In the genomic region with DNA sequence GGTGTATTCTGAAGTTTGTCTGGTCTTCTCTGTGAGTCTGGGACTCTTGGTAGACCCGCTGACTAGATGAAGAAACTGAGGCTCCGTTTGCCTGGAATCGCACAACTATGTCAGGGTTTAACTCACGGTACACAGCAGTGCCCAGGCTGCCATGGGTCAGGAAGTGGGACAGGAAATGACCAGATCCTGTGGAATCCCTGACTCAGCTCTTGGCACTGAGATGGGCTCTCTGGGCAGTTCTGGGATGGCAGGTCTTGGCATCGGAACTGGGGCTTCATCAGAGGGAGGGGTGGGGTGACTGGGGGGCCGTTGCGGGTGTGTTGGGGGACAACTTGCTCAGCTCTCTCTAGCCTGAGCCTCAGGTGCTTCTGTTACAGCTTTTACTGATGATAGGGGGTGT, we compare ENCODE assay signal across 9 mouse cellular contexts. TPM values are rescaled to one million over a fixed set of nuclear protein-coding genes. Genes with fewer than 3 reads are reported as not detected.
DNase-seq lines count a peak whose midpoint lies in the region; ATAC-seq and TF ChIP-seq lines count a peak whose summit lies in the region.
"Had no signal": no experiment of that assay in that cellular context is flagged by ENCODE, and none has a peak within 500 bp of the region (broad histone marks: within the 10 kb centered on the region; RNA-seq: fewer than 3 reads in every experiment).

No protein-coding gene starts in this region.

- WGBS in intestine, postnatal 0 days: 70% methylated on average over 7 of the region's 7 CpGs
- WGBS in lung, postnatal 0 days: 38% methylated on average over 7 of the region's 7 CpGs
- WGBS in forebrain, embryonic 13.5 days: 83% methylated on average over 7 of the region's 7 CpGs

- TF ChIP-seq CTCF in intestine, postnatal 0 days (IDR thresholded peaks at IDR 0.05; ENCODE audit: low read depth): no peak
- TF ChIP-seq CTCF in lung, postnatal 0 days (IDR thresholded peaks at IDR 0.05): no peak

- ATAC-seq in intestine, postnatal 0 days: no peak
- peak; percentile 65 for ATAC-seq in lung, postnatal 0 days
- no peak for ATAC-seq in forebrain, embryonic 13.5 days

- peak; percentile 18 for DNase-seq in layer of hippocampus, adult 9-11 months
- no peak for DNase-seq in layer of hippocampus, adult 11-12 months (ENCODE audit: low spot score)
- peak; percentile 74 for DNase-seq in adrenal gland, postnatal 25 days
- peak; percentile 56 for DNase-seq in lung, postnatal 0 days (ENCODE audit: low spot score)
- DNase-seq in left cerebral cortex, adult 18-20 months (ENCODE audit: low spot score in 2 of 2): no peak
- no peak for DNase-seq in left cerebral cortex, postnatal 4 days

- peaks cover 31% of the 10 kb centered on the region for H3K4me1 ChIP-seq in intestine, postnatal 0 days (replicated peaks; ENCODE audit: control insufficient read depth, insufficient read depth, low read length)
- H3K4me1 ChIP-seq in lung, postnatal 0 days (ENCODE audit: insufficient read depth, low read depth, low read length): peaks cover 25% of the 10 kb centered on the region
- H3K4me1 ChIP-seq in forebrain, embryonic 13.5 days: peaks cover 33% of the 10 kb centered on the region

- no peak overlapping the region; the same call in 1 of the 2 replicates for H3K9ac ChIP-seq in intestine, postnatal 0 days (ENCODE audit: low read depth, low read length)
- H3K9ac ChIP-seq in lung, postnatal 0 days (replicated peaks; ENCODE audit: low read depth): no peak overlapping the region
- H3K9ac ChIP-seq in forebrain, embryonic 13.5 days: no peak overlapping the region
- H3K9ac ChIP-seq: hindbrain, embryonic 15.5 days had no signal

- H3K27me3 ChIP-seq in intestine, postnatal 0 days (replicated peaks; ENCODE audit: control insufficient read depth, insufficient read depth, low read length): no peaks in the 10 kb centered on the region
- H3K27me3 ChIP-seq in lung, postnatal 0 days (replicated peaks; ENCODE audit: insufficient read depth, low read length): no peaks in the 10 kb centered on the region
- no peaks in the 10 kb centered on the region for H3K27me3 ChIP-seq in forebrain, embryonic 13.5 days
- H3K27me3 ChIP-seq: hindbrain, embryonic 15.5 days had no signal

- H3K9me3 ChIP-seq in intestine, postnatal 0 days (ENCODE audit: control insufficient read depth): no peaks in the 10 kb centered on the region
- no peaks in the 10 kb centered on the region for H3K9me3 ChIP-seq in lung, postnatal 0 days (ENCODE audit: low read length)
- no peaks in the 10 kb centered on the region for H3K9me3 ChIP-seq in forebrain, embryonic 13.5 days (replicated peaks)
- H3K9me3 ChIP-seq: hindbrain, embryonic 15.5 days had no signal

- no peak overlapping the region for H3K4me3 ChIP-seq in intestine, postnatal 0 days (ENCODE audit: low read depth, low read length)
- H3K4me3 ChIP-seq in lung, postnatal 0 days (ENCODE audit: low read depth, low read length): no peak overlapping the region
- H3K4me3 ChIP-seq in forebrain, embryonic 13.5 days: no peak overlapping the region
- H3K4me3 ChIP-seq: hindbrain, embryonic 15.5 days had no signal

- TF ChIP-seq EP300 in lung, postnatal 0 days (IDR thresholded peaks at IDR 0.05): peak; percentile 79

- H3K36me3 ChIP-seq in intestine, postnatal 0 days (ENCODE audit: control insufficient read depth, insufficient read depth): peaks cover 13% of the 10 kb centered on the region; the same call in 1 of the 2 replicates
- H3K36me3 ChIP-seq in lung, postnatal 0 days (ENCODE audit: insufficient read depth, low read length): peaks cover 15% of the 10 kb centered on the region
- H3K36me3 ChIP-seq in forebrain, embryonic 13.5 days (ENCODE audit: poor library complexity, severe bottlenecking): no peaks in the 10 kb centered on the region
- H3K36me3 ChIP-seq: hindbrain, embryonic 15.5 days had no signal

- H3K27ac ChIP-seq in intestine, postnatal 0 days (ENCODE audit: low read depth, low read length): peak overlapping the region; percentile 91
- peak overlapping the region; percentile 71 for H3K27ac ChIP-seq in lung, postnatal 0 days (ENCODE audit: low read length)
- H3K27ac ChIP-seq in forebrain, embryonic 13.5 days: no peak overlapping the region
- H3K27ac ChIP-seq: hindbrain, embryonic 15.5 days had no signal

- intact Hi-C loops in left cerebral cortex, postnatal 4 days (cut with DNase I): no loop called here

- peak overlapping the region; percentile 47 for H3K4me2 ChIP-seq in intestine, postnatal 0 days (replicated peaks; ENCODE audit: low read depth)
- 0 out of 2 replicates have a peak overlapping the region, but pooled peaks have one; percentile 14 for H3K4me2 ChIP-seq in lung, postnatal 0 days (replicated peaks; ENCODE audit: low read depth, low read length)
- no peak overlapping the region for H3K4me2 ChIP-seq in forebrain, embryonic 13.5 days
- H3K4me2 ChIP-seq: hindbrain, embryonic 15.5 days had no signal

RNA-seq across cellular contexts. Expression of a gene that starts 10.0 kb away (rescaled TPM):
- 18.7 and 19.3 TPM in 2 replicates for total RNA-seq in adrenal gland, postnatal 25 days (2021)
- polyA plus RNA-seq in intestine, postnatal 0 days (2015; fragmentation: Nextera tagmentation; extraction: Ambion mirVana): 5.6 and 6.6 TPM in 2 replicates
- polyA plus RNA-seq in lung, postnatal 0 days (2015; fragmentation: Nextera tagmentation; extraction: Ambion mirVana): 9.7 and 10.3 TPM in 2 replicates
- polyA plus RNA-seq in forebrain, embryonic 13.5 days (2015; fragmentation: Nextera tagmentation; extraction: Ambion mirVana): 1.0 and 1.3 TPM in 2 replicates
- total RNA-seq in left cerebral cortex, adult 18-20 months (2021): 1 to 10 TPM; 1.3 to 1.5 TPM
- total RNA-seq in left cerebral cortex, postnatal 4 days (2021): 1 to 10 TPM; 1.6 TPM

RNA-seq across cellular contexts. Expression of a gene that starts 56.9 kb away (rescaled TPM):
- total RNA-seq in adrenal gland, postnatal 25 days (2021): 1.8 and 2.1 TPM in 2 replicates
- polyA plus RNA-seq in intestine, postnatal 0 days (2015; fragmentation: Nextera tagmentation; extraction: Ambion mirVana): 1.4 and 2.4 TPM in 2 replicates
- polyA plus RNA-seq in lung, postnatal 0 days (2015; fragmentation: Nextera tagmentation; extraction: Ambion mirVana): 0.79 and 0.83 TPM in 2 replicates
- 3.3 and 3.8 TPM in 2 replicates for polyA plus RNA-seq in forebrain, embryonic 13.5 days (2015; fragmentation: Nextera tagmentation; extraction: Ambion mirVana)
- total RNA-seq in left cerebral cortex, adult 18-20 months (2021): 1 to 10 TPM; 4.2 to 4.3 TPM
- total RNA-seq in left cerebral cortex, postnatal 4 days (2021): 10 to 100 TPM; 32.5 to 35.1 TPM

Comparison
In these comparisons a context has a peak if more than half of its experiments do, and no peak if none do; other contexts are left out.
1. DNase-seq: peak in layer of hippocampus, adult 9-11 months (single experiment), adrenal gland, postnatal 25 days (single experiment) and lung, postnatal 0 days (single experiment); none in layer of hippocampus, adult 11-12 months (single experiment), left cerebral cortex, adult 18-20 months (0 of 2) and left cerebral cortex, postnatal 4 days (single experiment).
2. RNA of a gene that starts 56.9 kb away (total RNA-seq): 32.5 to 35.1 TPM in left cerebral cortex, postnatal 4 days; 4.2 to 4.3 TPM in left cerebral cortex, adult 18-20 months and 1.8 to 2.1 TPM in adrenal gland, postnatal 25 days; every median in the first group is over 4 times any median in the second.